Comparison of ENCODE assay signal across 8 mouse cellular contexts in the genomic region with DNA sequence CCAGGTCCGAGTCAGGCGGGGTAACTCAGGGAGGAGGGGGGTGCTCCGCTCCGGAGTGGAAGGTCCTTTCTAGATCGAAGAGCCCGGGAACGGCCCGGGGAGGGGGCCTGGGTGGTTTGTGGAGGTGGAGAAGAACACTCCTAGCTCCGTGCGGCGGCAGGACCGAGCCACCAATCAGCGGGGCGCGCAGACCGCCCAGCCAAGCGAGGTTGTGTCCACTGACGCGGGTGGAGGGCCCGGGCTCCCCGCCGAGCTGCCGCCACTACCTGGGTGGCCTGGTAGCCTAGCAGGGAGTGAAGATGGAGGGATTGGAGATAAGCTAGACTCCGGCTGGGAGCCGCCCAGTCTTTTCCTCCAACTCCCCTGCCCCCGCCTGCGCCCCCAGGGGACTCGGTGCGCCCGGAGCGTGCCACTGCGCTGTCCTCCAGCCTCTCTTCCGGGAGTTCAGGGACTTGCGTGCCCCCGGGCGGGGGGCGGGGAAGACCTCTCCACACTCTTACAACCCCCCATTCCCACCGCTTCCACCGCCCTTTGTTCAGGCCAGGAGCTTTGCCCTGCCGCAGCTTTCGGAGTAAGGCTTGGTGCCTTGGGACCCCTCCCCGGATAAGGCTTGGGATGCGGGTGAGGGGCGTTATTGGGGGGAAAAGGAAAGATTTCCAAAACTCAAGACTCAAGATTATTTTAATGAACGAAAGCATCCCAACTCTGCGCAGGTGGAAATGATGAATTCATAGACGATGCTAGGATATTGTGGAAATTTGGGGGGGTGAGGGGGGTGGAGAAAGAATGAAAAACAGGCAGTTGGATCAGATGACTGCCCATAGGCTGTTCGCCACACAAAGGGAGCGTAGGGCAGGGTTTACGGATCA. TPM values are rescaled to one million over a fixed set of nuclear protein-coding genes. Genes with fewer than 3 reads are reported as not detected.
DNase-seq lines count a peak whose midpoint lies in the region; ATAC-seq and TF ChIP-seq lines count a peak whose summit lies in the region.

No protein-coding gene starts in this region.

- H3K36me3 ChIP-seq in forebrain, postnatal 0 days (ENCODE audit: insufficient read depth) = no peaks in the 10 kb centered on the region
- no peaks in the 10 kb centered on the region for H3K36me3 ChIP-seq in neural tube, embryonic 15.5 days

- intact Hi-C loops in left cerebral cortex, postnatal 36 days (cut with DNase I) = loop anchor here (2.0 to 10.0 kb wide), 4 partner anchors 15 to 1710 kb away; partner anchors contain the start of genes Kif18a and Mettl15

- peak overlapping the region; percentile 81 for H3K9ac ChIP-seq in forebrain, postnatal 0 days
- peak overlapping the region; percentile 73 for H3K9ac ChIP-seq in neural tube, embryonic 15.5 days (replicated peaks)

- peak; percentile 32 to 48 for DNase-seq in layer of hippocampus, adult 18-20 months (ENCODE audit: low spot score in 2 of 2)
- DNase-seq in layer of hippocampus, adult 9-10 months (ENCODE audit: low spot score) = no peak
- DNase-seq in cerebellum, adult 11-12 months = peak; percentile 87
- peak; percentile 64 for DNase-seq in forebrain, postnatal 0 days
- peak; percentile 62 to 72 for DNase-seq in left cerebral cortex, postnatal 36 days (ENCODE audit: low spot score in 2 of 2)
- no peak for DNase-seq in adrenal gland, adult (ENCODE audit: inconsistent age in 2 of 2, low spot score in 1 of 2)

- 1% methylated on average over 50 of the region's 50 CpGs for WGBS in forebrain, postnatal 0 days
- WGBS in neural tube, embryonic 15.5 days = under 1% methylated on average over 50 of the region's 50 CpGs

- peaks cover 42% of the 10 kb centered on the region for H3K27me3 ChIP-seq in forebrain, postnatal 0 days (ENCODE audit: insufficient read depth, low read length)
- H3K27me3 ChIP-seq in neural tube, embryonic 15.5 days (replicated peaks) = peaks cover 52% of the 10 kb centered on the region

- H3K4me1 ChIP-seq in forebrain, postnatal 0 days (ENCODE audit: insufficient read depth) = peaks cover 13% of the 10 kb centered on the region; the same call in 1 of the 2 replicates
- H3K4me1 ChIP-seq in neural tube, embryonic 15.5 days = peaks cover 49% of the 10 kb centered on the region

- peak; percentile 56 for ATAC-seq in forebrain, postnatal 0 days
- peak; percentile 70 for ATAC-seq in neural tube, embryonic 15.5 days (ENCODE audit: low FRiP score)
- ATAC-seq in granulocyte monocyte progenitor cell, adult 5-6 weeks (replicated peaks; ENCODE audit: poor library complexity, severe bottlenecking) = no peak

- peak overlapping the region; percentile 97 for H3K4me2 ChIP-seq in forebrain, postnatal 0 days (ENCODE audit: low read depth)
- H3K4me2 ChIP-seq in neural tube, embryonic 15.5 days = peak overlapping the region; percentile 97

- H3K9me3 ChIP-seq in forebrain, postnatal 0 days (ENCODE audit: low read length) = no peaks in the 10 kb centered on the region
- no peaks in the 10 kb centered on the region for H3K9me3 ChIP-seq in neural tube, embryonic 15.5 days (replicated peaks)

- H3K4me3 ChIP-seq in forebrain, postnatal 0 days (ENCODE audit: low read depth, low read length) = peak overlapping the region; percentile 55
- H3K4me3 ChIP-seq in neural tube, embryonic 15.5 days (replicated peaks) = peak overlapping the region; percentile 66

- H3K27ac ChIP-seq in forebrain, postnatal 0 days (ENCODE audit: low read depth, low read length) = peak overlapping the region; percentile 88
- H3K27ac ChIP-seq in neural tube, embryonic 15.5 days (replicated peaks) = peak overlapping the region; percentile 95

- no peak for TF ChIP-seq CTCF in forebrain, postnatal 0 days (IDR thresholded peaks at IDR 0.05; ENCODE audit: low read depth)

RNA-seq across cellular contexts. Expression of gene Bdnf, which starts 3.0 kb away (rescaled TPM):
- total RNA-seq in layer of hippocampus, adult 18-20 months (2021) = 10 to 100 TPM; 29.4 to 33.1 TPM
- total RNA-seq in forebrain, postnatal 0 days (2014; rRNA removed) = 4.6 and 8.0 TPM in 2 replicates
- polyA plus RNA-seq in forebrain, postnatal 0 days (2015; fragmentation: Nextera tagmentation; extraction: Ambion mirVana) = 3.6 and 6.0 TPM in 2 replicates
- 10 to 100 TPM; 26.9 to 30.3 TPM for total RNA-seq in left cerebral cortex, postnatal 36 days (2021)
- polyA plus RNA-seq in neural tube, embryonic 15.5 days (2015; fragmentation: Nextera tagmentation; extraction: Ambion mirVana) = 5.5 and 5.9 TPM in 2 replicates
- total RNA-seq in granulocyte monocyte progenitor cell, adult 5-6 weeks (2014; fragmentation: Nextera tagmentation) = not detected in 2 replicates
- not detected in 2 replicates for total RNA-seq in granulocyte monocyte progenitor cell, adult 5-6 weeks (2017)

Comparison
In these comparisons a context has a peak if more than half of its experiments do, and no peak if none do; other contexts are left out.
1. DNase-seq: peak in layer of hippocampus, adult 18-20 months (2 of 2), cerebellum, adult 11-12 months (single experiment), forebrain, postnatal 0 days (single experiment) and left cerebral cortex, postnatal 36 days (2 of 2); none in layer of hippocampus, adult 9-10 months (single experiment) and adrenal gland, adult (0 of 2).